Mouse (Mus musculus) right cerebral cortex, postnatal 4 days (tissue): ENCODE measurements around the gene Mthfr.

Source experiments
- DNase-seq: peaks from one replicate; pipeline ENCODE4 v3.0.0-alpha.2; 2022

The Mthfr gene

DNA sequence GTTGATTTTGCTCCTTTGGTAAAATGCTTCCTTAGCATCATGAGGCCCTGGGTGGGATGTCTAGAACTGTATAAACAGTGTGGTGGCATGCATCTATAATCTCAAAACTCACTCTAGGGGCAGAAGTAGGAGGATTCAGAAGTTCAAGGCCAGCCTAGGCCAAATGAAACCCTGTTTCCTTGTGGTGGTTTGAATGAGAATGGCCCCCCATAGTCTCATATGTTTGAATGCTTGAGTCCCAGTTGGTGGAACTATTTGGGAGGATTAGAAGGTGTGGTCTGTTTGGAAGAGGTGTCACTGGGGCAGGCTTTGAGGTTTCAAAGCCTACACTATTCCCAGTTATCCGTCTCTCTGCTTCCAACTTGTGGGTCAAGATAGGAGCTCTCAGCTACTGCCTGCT is 52.3 kb downstream of the Mthfr start:
- DNase-seq, result no peak

DNA sequence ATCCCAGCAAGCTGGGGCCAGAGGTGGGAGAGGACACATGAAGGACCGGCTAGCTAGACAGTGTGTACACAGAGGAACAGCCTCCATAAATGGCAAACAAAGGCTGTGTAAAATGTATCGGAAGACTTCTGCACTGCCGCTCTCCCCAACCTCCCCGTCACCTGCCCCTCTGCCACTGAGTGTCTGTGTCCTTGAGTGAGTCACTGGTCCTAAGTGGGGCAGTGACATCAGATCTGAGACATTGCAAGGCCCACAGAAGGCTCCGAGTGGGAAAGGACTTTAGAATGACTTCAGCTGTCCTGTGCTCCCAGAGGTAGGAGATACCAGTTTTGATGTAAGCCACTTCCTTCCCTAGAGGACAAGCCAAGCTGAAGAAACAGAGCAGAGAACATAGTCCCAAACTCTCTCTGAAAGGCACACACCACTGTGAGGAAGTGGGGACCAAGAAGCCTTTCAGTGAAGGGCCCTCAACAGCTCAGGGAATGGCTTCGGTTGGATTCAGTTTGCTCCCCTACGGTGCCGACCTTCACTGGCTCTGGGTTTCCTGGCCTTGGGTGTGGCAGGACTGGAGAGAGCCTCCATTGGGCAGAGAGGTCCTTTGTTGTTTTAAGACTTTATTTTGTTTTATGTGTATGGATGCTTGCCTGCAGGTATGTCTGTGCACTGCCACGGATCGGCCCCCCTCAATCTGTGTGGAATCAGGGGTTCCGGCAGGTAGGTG is 53.8 kb downstream of the Mthfr start:
- DNase-seq, result no peak

GRCm38 (mm10) chr4:148094161-148094560 is 55.3 kb downstream of the Mthfr start:
- no peak for DNase-seq

DNA sequence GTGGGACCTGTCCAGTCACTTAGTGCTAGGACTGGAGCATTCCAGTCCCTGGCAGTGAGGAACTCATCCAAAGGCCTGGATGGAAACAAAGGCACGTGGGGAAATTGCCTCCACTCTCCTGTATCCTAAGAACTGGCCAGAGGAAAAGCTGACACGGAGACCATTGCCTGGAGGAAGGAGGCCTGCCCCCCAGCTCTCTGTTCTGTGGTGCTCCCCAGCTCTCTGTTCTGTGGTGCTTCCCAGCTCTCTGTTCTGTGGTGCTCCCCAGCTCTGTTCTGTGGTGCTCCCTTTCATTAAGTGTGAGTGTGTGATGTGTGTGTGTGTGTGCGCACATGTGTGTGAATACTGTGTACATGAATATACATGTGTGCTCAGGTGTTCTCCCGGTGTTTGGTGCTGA is 56.2 kb downstream of the Mthfr start:
- DNase-seq, result no peak

GRCm38 (mm10) chr4:148097936-148098335 is 59.1 kb downstream of the Mthfr start:
- DNase-seq, result no peak

- DNase-seq, result no peak
Observed at GRCm38 (mm10) chr4:148098666-148099065, 59.8 kb downstream of the Mthfr start.

GRCm38 (mm10) chr4:148101801-148102527 is 63.1 kb downstream of the Mthfr start:
- peak; percentile 73 for DNase-seq

DNA sequence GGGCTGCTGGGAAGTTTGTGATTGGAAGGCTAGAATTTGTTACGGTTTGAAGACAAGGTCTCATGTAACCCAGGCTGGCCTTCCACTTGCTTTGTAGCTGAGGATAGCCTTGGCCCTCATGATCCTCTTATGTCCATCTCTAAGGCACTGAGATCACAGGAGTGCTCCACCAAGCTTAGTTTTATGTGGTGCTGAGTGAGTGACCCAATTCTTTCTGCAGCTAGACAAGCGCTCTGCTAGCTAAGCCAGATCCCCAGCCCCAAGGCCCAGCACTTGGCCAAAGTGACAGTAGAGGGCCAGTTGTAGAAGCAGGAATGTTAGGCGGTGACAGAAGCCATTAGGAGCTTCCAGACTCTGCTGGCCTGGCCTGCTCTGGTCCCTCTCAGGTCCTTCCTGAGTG is 65.3 kb downstream of the Mthfr start:
- no peak for DNase-seq

DNA sequence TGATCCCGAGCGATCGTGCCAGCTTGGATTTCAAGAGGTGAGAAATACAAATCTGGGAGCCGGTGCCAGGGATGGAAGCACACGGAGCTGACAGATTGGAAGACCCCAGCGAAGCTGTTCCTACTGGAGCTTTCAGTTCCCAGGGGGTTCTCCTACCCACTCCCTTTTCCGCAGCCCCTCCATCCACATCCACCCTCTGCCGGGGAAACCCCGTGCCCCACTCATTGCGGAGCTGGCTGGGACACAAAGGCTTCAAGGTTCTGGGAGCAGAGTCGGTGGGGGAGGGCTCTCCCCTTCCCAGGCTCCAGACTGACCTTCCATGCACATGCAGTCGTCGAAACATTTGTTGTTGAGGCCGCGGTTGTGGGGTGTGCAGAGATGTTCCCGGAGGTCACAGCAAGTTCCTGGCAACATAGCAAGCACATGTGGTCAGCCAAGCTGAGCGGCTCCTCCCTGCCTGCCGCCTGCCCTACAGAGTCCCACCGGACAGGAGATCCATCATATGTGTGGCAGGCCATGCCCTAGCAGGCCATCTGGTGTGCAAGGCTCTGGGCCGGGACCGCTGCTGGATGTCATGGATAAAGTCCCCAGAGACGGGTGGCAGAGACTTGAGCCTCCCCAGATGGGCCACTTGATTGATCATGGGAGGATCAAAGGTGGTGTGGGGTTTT is 68.9 kb downstream of the Mthfr start:
- peak; percentile 47 for DNase-seq

GRCm38 (mm10) chr4:148108565-148109100 is 69.8 kb downstream of the Mthfr start:
- DNase-seq, result no peak
